Mouse (Mus musculus) MEL (cell line): ENCODE data around the gene Slc22a5. TPM values are rescaled to one million over a fixed set of nuclear protein-coding genes. Genes with fewer than 3 reads are reported as not detected.
"Not testable (repeated sequence)": the region's sequence is repeated elsewhere in the genome, so short reads cannot be mapped to it uniquely, and the experiment has no call there.

Experiments
- DNase-seq: peaks from one replicate; pipeline ENCODE4 v3.0.0; 2011; ENCODE audit warnings: low read depth, low spot score
- H3K27ac ChIP-seq: 2 replicates; pipeline ENCODE4 v1.5.1; 2012; ENCODE audit warnings: low read depth, mild to moderate bottlenecking, control low read depth, low read length, moderate library complexity; ENCODE audit not compliant: control insufficient read depth
- H3K27me3 ChIP-seq, 2 experiments: fragments of 150-350 bp in 1 of 2; sonication (generic) in 1 of 2; 2 replicates each; pipeline ENCODE4 v1.6.1; 2012; ENCODE audit warnings: low read length in 2 of 2, mild to moderate bottlenecking in 2 of 2, improper control_type of control experiment in 1 of 2, moderate library complexity in 1 of 2; ENCODE audit not compliant: insufficient read depth in 2 of 2, control insufficient read depth in 1 of 2
- H3K36me3 ChIP-seq, 2 experiments: 2 replicates each; pipeline ENCODE4 v1.6.1; 2012 to 2014; ENCODE audit warnings: low read length in 2 of 2, improper control_type of control experiment in 1 of 2, inconsistent platforms in 1 of 2, mild to moderate bottlenecking in 1 of 2; ENCODE audit not compliant: insufficient read depth in 2 of 2, control insufficient read depth in 1 of 2
- H3K4me1 ChIP-seq, 2 experiments: fragments of 150-350 bp in 1 of 2; sonication (generic) in 1 of 2; 2 replicates each; pipeline ENCODE4 v1.6.1; 2012; ENCODE audit warnings: low read length in 2 of 2, improper control_type of control experiment in 1 of 2, mild to moderate bottlenecking in 1 of 2; ENCODE audit not compliant: insufficient read depth in 2 of 2, control insufficient read depth in 1 of 2
- H3K4me3 ChIP-seq, 2 experiments: fragments of 150-350 bp in 1 of 2; sonication (generic) in 1 of 2; 2 replicates each; pipeline ENCODE4 v1.5.1; 2012; ENCODE audit warnings: low read depth in 2 of 2, low read length in 2 of 2, mild to moderate bottlenecking in 2 of 2, moderate library complexity in 2 of 2, control low read depth in 1 of 2, improper control_type of control experiment in 1 of 2; ENCODE audit not compliant: control insufficient read depth in 1 of 2, insufficient read depth in 1 of 2
- H3K79me2 ChIP-seq: 2 replicates; pipeline ENCODE4 v1.6.1; 2012; ENCODE audit warnings: mild to moderate bottlenecking, low read length, moderate library complexity; ENCODE audit not compliant: control insufficient read depth, poor library complexity, insufficient read depth
- H3K9ac ChIP-seq: 2 replicates; pipeline ENCODE4 v1.6.1; 2012; ENCODE audit warnings: low read depth, mild to moderate bottlenecking, control low read depth, low read length, moderate library complexity; ENCODE audit not compliant: control insufficient read depth, poor library complexity, severe bottlenecking
- H3K9me3 ChIP-seq: fragments of 150-350 bp; sonication (generic); replicated peaks from 2 replicates; pipeline ENCODE4 v1.6.1; 2012; ENCODE audit warnings: mild to moderate bottlenecking, low read length, improper control_type of control experiment, moderate library complexity; ENCODE audit not compliant: insufficient read depth
- CHD1 ChIP-seq: IDR thresholded peaks from 2 replicates; pipeline ENCODE4 v1.6.1; 2012; ENCODE audit warnings: low read depth, mild to moderate bottlenecking, inconsistent platforms, low read length, improper control_type of control experiment
- CHD2 ChIP-seq: IDR thresholded peaks from 2 replicates; pipeline ENCODE4 v1.6.1; 2011; ENCODE audit warnings: low read length, improper control_type of control experiment
- CTCF ChIP-seq, 3 experiments: IDR thresholded peaks in 2 of 3; conservative IDR thresholded peaks in 1 of 3; 2 replicates each; pipeline ENCODE4 v1.5.1; 2011 to 2012; ENCODE audit warnings: low read length in 3 of 3, low read depth in 2 of 3, mild to moderate bottlenecking in 2 of 3, improper control_type of control experiment in 1 of 3, inconsistent platforms in 1 of 3, mixed read lengths in 1 of 3, moderate library complexity in 1 of 3; ENCODE audit not compliant: control insufficient read depth in 1 of 3, insufficient read depth in 1 of 3, poor library complexity in 1 of 3, severe bottlenecking in 1 of 3
- ELF1 ChIP-seq: IDR thresholded peaks from 2 replicates; pipeline ENCODE4 v1.6.1; 2014; ENCODE audit warnings: low read depth, mild to moderate bottlenecking, inconsistent platforms, low read length, improper control_type of control experiment, moderate library complexity
- EP300 ChIP-seq, 2 experiments: IDR thresholded peaks; 2 replicates each; pipeline ENCODE4 v1.6.1; 2011; ENCODE audit warnings: improper control_type of control experiment in 2 of 2, low read length in 2 of 2, low read depth in 1 of 2, mild to moderate bottlenecking in 1 of 2
- ETS1 ChIP-seq: IDR thresholded peaks from 2 replicates; pipeline ENCODE4 v1.6.1; 2012; ENCODE audit warnings: low read depth, mild to moderate bottlenecking, inconsistent platforms, low read length, improper control_type of control experiment, moderate library complexity
- HCFC1 ChIP-seq: IDR thresholded peaks from 2 replicates; pipeline ENCODE4 v1.6.1; 2012; ENCODE audit warnings: low read depth, mild to moderate bottlenecking, inconsistent platforms, low read length, improper control_type of control experiment, moderate library complexity
- KAT2A ChIP-seq: conservative IDR thresholded peaks from 2 replicates; pipeline ENCODE4 v1.6.1; 2012; ENCODE audit warnings: low read depth, low read length, improper control_type of control experiment, inconsistent platforms
- MAFK ChIP-seq: IDR thresholded peaks from 2 replicates; pipeline ENCODE4 v1.6.1; 2011; ENCODE audit warnings: low read depth, mild to moderate bottlenecking, low read length, improper control_type of control experiment, borderline replicate concordance
- MAZ ChIP-seq: IDR thresholded peaks from 2 replicates; pipeline ENCODE4 v1.6.1; 2012; ENCODE audit warnings: low read depth, mild to moderate bottlenecking, inconsistent platforms, low read length, improper control_type of control experiment
- MYB ChIP-seq: IDR thresholded peaks from 2 replicates; pipeline ENCODE4 v1.6.1; 2011; ENCODE audit warnings: mild to moderate bottlenecking, low read depth, low read length, improper control_type of control experiment
- MYC ChIP-seq: IDR thresholded peaks from 2 replicates; pipeline ENCODE4 v1.6.1; 2011; ENCODE audit warnings: low read depth, mild to moderate bottlenecking, low read length, improper control_type of control experiment, moderate library complexity
- RCOR1 ChIP-seq: IDR thresholded peaks from 2 replicates; pipeline ENCODE4 v1.6.1; 2012; ENCODE audit warnings: low read depth, mild to moderate bottlenecking, inconsistent platforms, low read length, improper control_type of control experiment
- SMC3 ChIP-seq: IDR thresholded peaks from 2 replicates; pipeline ENCODE4 v1.6.1; 2011; ENCODE audit warnings: low read depth, low read length, improper control_type of control experiment
- TBP ChIP-seq: IDR thresholded peaks from 2 replicates; pipeline ENCODE4 v1.8.0; 2011; ENCODE audit warnings: low read depth, low read length, improper control_type of control experiment
- ZC3H11A ChIP-seq: IDR thresholded peaks from 2 replicates; pipeline ENCODE4 v1.6.1; 2012; ENCODE audit warnings: low read depth, mild to moderate bottlenecking, inconsistent platforms, low read length, improper control_type of control experiment
- ZMIZ1 ChIP-seq: IDR thresholded peaks from 2 replicates; pipeline ENCODE4 v1.6.1; 2012; ENCODE audit warnings: low read depth, mild to moderate bottlenecking, inconsistent platforms, low read length, improper control_type of control experiment, moderate library complexity
- ZNF384 ChIP-seq: IDR thresholded peaks from 2 replicates; pipeline ENCODE4 v1.6.1; 2012; ENCODE audit warnings: low read depth, mild to moderate bottlenecking, inconsistent platforms, low read length, improper control_type of control experiment
- polyA plus RNA-seq, 2 experiments: library from polyadenylated mRNA; stranded (reverse) in 1 of 2; unstranded in 1 of 2; fragments of >175 nt in 1 of 2; fragments of >200 nt in 1 of 2; gene quantifications; 2 replicates each; pipeline versions ENCODE4 v1.2.1 to v1.2.4; 2012; ENCODE audit warnings: low replicate concordance in 2 of 2, low read depth in 1 of 2; ENCODE audit not compliant: insufficient read length in 2 of 2, insufficient read depth in 1 of 2, missing spikeins in 1 of 2
- total RNA-seq: library from RNA; depleted of rRNA; stranded (reverse); fragments of 300-350 nt; gene quantifications from 2 replicates; pipeline ENCODE4 v1.2.3, GENCODE M21; 2012

Gene Slc22a5
- total and polyA plus RNA-seq, 3 experiments = 11.8 to 12.5 TPM; not detected in 1

DNA sequence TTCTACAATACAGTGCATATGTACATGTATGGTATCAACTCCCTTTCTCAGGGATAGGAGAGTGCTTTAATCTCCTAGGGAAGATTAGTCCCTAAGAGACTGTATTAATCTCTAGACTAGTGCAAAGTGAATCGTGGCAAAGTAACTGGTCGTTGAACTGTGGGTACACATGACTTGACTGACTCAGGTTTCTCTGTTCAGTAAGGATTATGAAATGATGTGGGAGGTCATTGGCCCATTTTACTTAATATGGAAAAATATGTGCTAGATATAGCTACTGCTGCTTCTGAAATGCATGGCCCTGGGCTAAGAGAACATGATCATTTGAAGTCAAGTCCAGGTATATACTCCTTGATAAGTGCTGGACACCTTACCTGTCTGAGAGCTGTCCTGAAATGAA, 8.2 kb downstream of the Slc22a5 start:
- H3K4me1 ChIP-seq = peaks cover 7 to 9% of the 10 kb centered on the region in 2 experiments; a peak in 3 of 4 replicates
- no peak for TF ChIP-seq ZNF384
- TF ChIP-seq MAFK = no peak
- TF ChIP-seq RCOR1 = no peak
- no peak for TF ChIP-seq CHD1
- no peak for TF ChIP-seq EP300 (IDR thresholded peaks at IDR 0.05; ENCODE audit: low read depth in 1 of 2, low read length in 2 of 2)
- TF ChIP-seq ELF1 = no peak
- TF ChIP-seq MYC = no peak
- no peak for TF ChIP-seq MAZ
- no peak for TF ChIP-seq ETS1
- TF ChIP-seq TBP = no peak
- no peak for TF ChIP-seq CHD2
- no peak for TF ChIP-seq HCFC1
- no peak for TF ChIP-seq KAT2A
- TF ChIP-seq ZC3H11A = no peak
- no peak for TF ChIP-seq ZMIZ1
- no peak for TF ChIP-seq MYB
- H3K36me3 ChIP-seq = peaks cover 4 to 18% of the 10 kb centered on the region in 2 experiments; a peak in 3 of 4 replicates
- no peaks in the 10 kb centered on the region for H3K27me3 ChIP-seq
- H3K27ac ChIP-seq = no peak overlapping the region
- no peak overlapping the region for H3K9ac ChIP-seq
- no peaks in the 10 kb centered on the region; the same call in 1 of the 2 replicates for H3K79me2 ChIP-seq
- no peak for DNase-seq
- H3K9me3 ChIP-seq = no peaks in the 10 kb centered on the region
- H3K4me3 ChIP-seq = no peak overlapping the region

DNA sequence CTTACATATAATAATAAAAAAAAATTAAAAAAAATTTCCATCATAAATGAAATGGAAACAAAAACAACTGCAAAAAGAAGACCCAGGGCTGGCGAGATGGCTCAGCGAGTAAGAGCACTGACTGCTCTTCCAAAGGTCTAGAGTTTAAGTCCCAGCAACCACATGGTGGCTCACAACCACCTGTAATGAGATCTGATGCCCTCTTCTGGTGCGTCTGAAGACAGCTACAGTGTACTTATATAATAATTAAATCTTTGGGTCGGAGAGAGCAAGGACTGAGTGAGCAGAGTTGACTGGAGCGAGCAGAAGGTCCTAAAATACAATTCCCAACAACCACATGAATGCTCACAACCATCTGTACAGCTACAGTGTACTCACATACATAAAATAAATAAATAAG, 13.4 kb downstream of the Slc22a5 start:
- peak; percentile 35 for TF ChIP-seq SMC3
- TF ChIP-seq CTCF (IDR thresholded peaks at IDR 0.05 in 2 of 3, conservative IDR thresholded peaks at IDR 0.05 in 1 of 3; ENCODE audit: control insufficient read depth in 1 of 3, insufficient read depth in 1 of 3, low read depth in 2 of 3, low read length in 3 of 3, poor library complexity in 1 of 3, severe bottlenecking in 1 of 3) = peak; percentile 2 to 51 (median 15); a peak in 2 of 6 replicates
- TF ChIP-seq MYC = peak; percentile 48; the same call in 1 of the 2 replicates
- H3K4me1 ChIP-seq, H3K27ac ChIP-seq, H3K4me3 ChIP-seq, H3K27me3 ChIP-seq, DNase-seq, H3K36me3 ChIP-seq, H3K79me2 ChIP-seq, H3K9ac ChIP-seq, H3K9me3 ChIP-seq: not testable (repeated sequence)
